In the genomic region with DNA sequence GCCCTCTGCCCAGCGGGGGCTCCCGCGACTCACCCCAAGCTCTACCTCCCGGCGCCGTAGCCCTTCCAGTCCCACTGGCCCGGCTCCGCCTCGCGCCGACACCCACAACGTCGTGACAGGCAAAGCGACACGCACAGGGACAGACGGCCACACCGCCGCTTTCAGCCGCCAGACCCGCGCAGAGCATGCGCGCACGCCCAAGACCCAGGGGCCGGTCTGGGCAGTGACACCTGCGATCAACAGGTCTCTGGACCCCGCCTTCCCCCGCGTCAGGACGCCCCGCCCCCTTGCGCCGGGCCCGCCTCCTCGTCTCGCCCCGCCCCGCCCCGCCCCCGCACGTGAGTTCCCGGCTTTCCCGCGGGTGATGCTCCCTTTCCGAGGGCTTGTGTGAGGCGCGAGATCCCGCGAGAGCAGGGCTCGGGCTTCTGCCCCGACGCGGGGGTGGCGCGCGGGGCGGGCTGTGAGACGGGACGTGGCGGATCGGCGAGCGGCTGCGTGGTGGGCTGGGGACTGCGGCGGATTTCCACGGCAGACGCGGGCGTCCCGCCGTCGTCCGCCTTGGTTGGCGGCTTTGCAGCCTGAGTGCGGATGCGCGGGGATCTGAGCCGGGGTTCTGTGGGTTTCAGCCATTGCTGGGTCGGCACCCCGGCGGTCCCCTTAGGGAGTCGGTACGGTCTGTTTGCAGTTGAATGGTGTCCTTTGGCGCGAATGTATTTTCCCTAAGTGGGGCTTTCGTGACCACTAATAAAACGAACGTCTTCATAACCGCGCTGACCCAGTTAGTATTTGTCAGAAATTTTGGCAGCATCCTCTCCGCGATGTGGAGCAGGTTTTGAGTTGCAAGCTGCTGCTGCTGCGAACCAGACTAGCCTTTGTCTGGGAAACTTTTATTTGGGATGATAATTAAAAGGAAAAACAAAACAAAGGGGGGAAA, we compare ENCODE assay signal across 8 mouse cellular contexts. TPM values are rescaled to one million over a fixed set of nuclear protein-coding genes. Genes with fewer than 3 reads are reported as not detected.
DNase-seq lines count a peak whose midpoint lies in the region; ATAC-seq lines count a peak whose summit lies in the region.

A gene (minus strand): TSS at position 262 of the 934 bp plus-strand sequence.

- peak within 1 kb of the TSS; percentile 65 for H3K4me3 ChIP-seq in hindbrain, embryonic 14.5 days (replicated peaks; ENCODE audit: low read length)

- peak within 1 kb of the TSS; percentile 96 for H3K27ac ChIP-seq in hindbrain, embryonic 14.5 days

- peak; percentile 83 for DNase-seq in WW6 (ENCODE audit: low read depth, low spot score)
- DNase-seq in cerebellum, postnatal 36 days = peak; percentile 95 to 98
- DNase-seq in frontal cortex, postnatal 36 days (ENCODE audit: low spot score in 2 of 2) = peak; percentile 93 to 94
- peak; percentile 92 for DNase-seq in hindbrain, embryonic 14.5 days (ENCODE audit: low spot score)
- DNase-seq in layer of hippocampus, postnatal 36 days = peak; percentile 91 to 93
- DNase-seq in lung, postnatal 25 days (ENCODE audit: low spot score) = peak; percentile 93
- peak; percentile 89 for DNase-seq in retina, adult 2 months (ENCODE audit: low read depth, low spot score)
- peak; percentile 88 for DNase-seq in thymus, postnatal 25 days

- no peaks in the 10 kb centered on the region for H3K36me3 ChIP-seq in hindbrain, embryonic 14.5 days (replicated peaks; ENCODE audit: control insufficient read depth, insufficient read depth)

- ATAC-seq in hindbrain, embryonic 14.5 days (ENCODE audit: low FRiP score) = peak; percentile 98

- WGBS in hindbrain, embryonic 14.5 days = under 1% methylated on average over 88 of the region's 94 CpGs

- no peaks in the 10 kb centered on the region for H3K27me3 ChIP-seq in hindbrain, embryonic 14.5 days (ENCODE audit: control insufficient read depth, insufficient read depth, low read length)

- peak within 1 kb of the TSS; percentile 69 for H3K4me2 ChIP-seq in hindbrain, embryonic 14.5 days (replicated peaks)

- no peaks in the 10 kb centered on the region for H3K9me3 ChIP-seq in hindbrain, embryonic 14.5 days (ENCODE audit: control insufficient read depth, low read length)

- peak within 1 kb of the TSS; percentile 90 for H3K9ac ChIP-seq in hindbrain, embryonic 14.5 days

- peaks cover 8% of the 10 kb centered on the region for H3K4me1 ChIP-seq in hindbrain, embryonic 14.5 days (replicated peaks; ENCODE audit: control insufficient read depth, insufficient read depth, low read length)

RNA-seq across cellular contexts. Expression of the gene that starts here (rescaled TPM):
- 11.5 and 12.3 TPM in 2 replicates for polyA plus RNA-seq in hindbrain, embryonic 14.5 days (2014; fragmentation: Nextera tagmentation; extraction: Ambion mirVana)
- total RNA-seq in layer of hippocampus, postnatal 36 days (2021) = 10 to 100 TPM; 25.3 to 27.5 TPM

Comparison
In these comparisons a context has a peak if more than half of its experiments do, and no peak if none do; other contexts are left out.
1. Peak in every context shown above with its lines: DNase-seq, ATAC-seq, H3K4me3 ChIP-seq and H3K27ac ChIP-seq.